Mouse (Mus musculus): ENCODE measurements around the gene Asgr2.

DNA sequence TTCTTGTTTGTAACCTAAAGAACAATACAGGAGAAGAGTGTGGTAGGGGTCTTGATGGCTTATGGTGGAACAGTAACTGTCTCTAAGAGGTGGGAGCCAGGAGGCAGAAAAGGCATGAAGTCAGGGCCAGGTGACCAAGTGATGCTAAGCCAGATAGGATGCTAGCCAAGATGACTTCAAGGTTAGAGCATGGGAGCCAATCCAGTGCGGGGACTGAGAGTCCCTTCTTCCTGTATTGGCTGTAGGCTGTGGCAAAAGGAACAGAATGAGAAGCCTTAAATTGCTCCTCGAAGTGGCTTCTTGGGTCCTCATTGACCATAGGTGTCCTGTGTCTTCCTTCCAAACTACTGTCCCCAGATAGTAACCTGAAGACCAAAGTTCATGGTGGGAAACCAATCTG is 6.7 kb downstream of the Asgr2 start:
- no peak for TF ChIP-seq CTCF (conservative IDR thresholded peaks at IDR 0.05; ENCODE audit: low read length)
- no peak for TF ChIP-seq POU5F1 (IDR thresholded peaks at IDR 0.05; ENCODE audit: borderline replicate concordance, low read length)

Data from E14TG2a.4 (cell line).